Mouse (Mus musculus): Measurements from ENCODE around the gene Wdr75. TPM values are rescaled to one million over a fixed set of nuclear protein-coding genes. Genes with fewer than 3 reads are reported as not detected.

Gene Wdr75
- polyA plus RNA-seq, 1 experiment from 2014 or later, result 31.9 TPM

GRCm38 (mm10) chr1:45780606-45781288 is 14.2 kb upstream of the Wdr75 start:
- 58% methylated on average over 4 of the region's 4 CpGs for WGBS
- Histone ChIP-seq H3K4me3 (no peak overlapping the region), H3K27ac (no peak overlapping the region), H3K27me3 (no peaks in the 10 kb centered on the region), H3K9ac (no peak overlapping the region), H3K4me2 (no peak overlapping the region), H3K4me1 (replicated peaks) (no peaks in the 10 kb centered on the region), H3K9me3 (replicated peaks) (no peaks in the 10 kb centered on the region), H3K36me3 (no peaks in the 10 kb centered on the region)
- no peak for ATAC-seq (replicated peaks; ENCODE audit: insufficient number of reproducible peaks, insufficient read depth, low FRiP score, low read depth)

GRCm38 (mm10) chr1:45816889-45817288 is 21.9 kb downstream of the Wdr75 start:
- peaks cover 79% of the 10 kb centered on the region for H3K36me3 ChIP-seq
- no peak for ATAC-seq (replicated peaks; ENCODE audit: insufficient number of reproducible peaks, insufficient read depth, low FRiP score, low read depth)
- 23% methylated on average over 1 of the region's 1 CpGs for WGBS

GRCm38 (mm10) chr1:45818564-45818963 is 23.6 kb downstream of the Wdr75 start:
- no peaks in the 10 kb centered on the region for H3K4me1 ChIP-seq (replicated peaks)
- H3K27me3 ChIP-seq, result no peaks in the 10 kb centered on the region
- no peak overlapping the region for H3K4me2 ChIP-seq
- no peak for ATAC-seq (replicated peaks; ENCODE audit: insufficient number of reproducible peaks, insufficient read depth, low FRiP score, low read depth)
- WGBS, result 90% methylated on average over 9 of the region's 9 CpGs
- peaks cover 79% of the 10 kb centered on the region for H3K36me3 ChIP-seq
- no peak overlapping the region for H3K4me3 ChIP-seq
- H3K9me3 ChIP-seq (replicated peaks), result no peaks in the 10 kb centered on the region
- H3K27ac ChIP-seq, result no peak overlapping the region
- H3K9ac ChIP-seq, result no peak overlapping the region

More at GRCm38 (mm10) chr1:45816889-45817288, 21.9 kb downstream of the Wdr75 start:
- H3K27ac ChIP-seq, result no peak overlapping the region
- H3K9ac ChIP-seq, result no peak overlapping the region
- no peak overlapping the region for H3K4me3 ChIP-seq
- H3K27me3 ChIP-seq, result no peaks in the 10 kb centered on the region
- H3K9me3 ChIP-seq (replicated peaks), result no peaks in the 10 kb centered on the region
- H3K4me1 ChIP-seq (replicated peaks), result no peaks in the 10 kb centered on the region
- H3K4me2 ChIP-seq, result no peak overlapping the region

GRCm38 (mm10) chr1:45824441-45824840 is 29.5 kb downstream of the Wdr75 start:
- ATAC-seq (replicated peaks; ENCODE audit: insufficient number of reproducible peaks, insufficient read depth, low FRiP score, low read depth), result no peak
- no peaks in the 10 kb centered on the region for H3K4me1 ChIP-seq (replicated peaks)
- WGBS, result 83% methylated on average over 1 of the region's 1 CpGs
- no peak overlapping the region for H3K4me2 ChIP-seq
- H3K9ac ChIP-seq, result no peak overlapping the region
- no peak overlapping the region for H3K27ac ChIP-seq
- peaks cover 40% of the 10 kb centered on the region for H3K36me3 ChIP-seq
- H3K9me3 ChIP-seq (replicated peaks), result no peaks in the 10 kb centered on the region
- no peaks in the 10 kb centered on the region for H3K27me3 ChIP-seq
- no peak overlapping the region for H3K4me3 ChIP-seq

GRCm38 (mm10) chr1:45825140-45825539 is 30.2 kb downstream of the Wdr75 start:
- 49% methylated on average over 5 of the region's 5 CpGs for WGBS
- Histone ChIP-seq H3K4me3 (no peak overlapping the region), H3K27me3 (no peaks in the 10 kb centered on the region), H3K9ac (no peak overlapping the region), H3K27ac (no peak overlapping the region), H3K36me3 (peaks cover 36% of the 10 kb centered on the region), H3K4me2 (no peak overlapping the region), H3K9me3 (replicated peaks) (no peaks in the 10 kb centered on the region), H3K4me1 (replicated peaks) (no peaks in the 10 kb centered on the region)
- ATAC-seq (replicated peaks; ENCODE audit: insufficient number of reproducible peaks, insufficient read depth, low FRiP score, low read depth), result peak; percentile 55; the same call in 1 of the 2 replicates

- H3K4me3 ChIP-seq, result no peak overlapping the region
- no peak overlapping the region for H3K27ac ChIP-seq
- no peak overlapping the region for H3K4me2 ChIP-seq
- no peaks in the 10 kb centered on the region for H3K9me3 ChIP-seq (replicated peaks)
- H3K4me1 ChIP-seq (replicated peaks), result no peaks in the 10 kb centered on the region
- 89% methylated on average over 3 of the region's 3 CpGs for WGBS
- H3K9ac ChIP-seq, result no peak overlapping the region
- no peak for ATAC-seq (replicated peaks; ENCODE audit: insufficient number of reproducible peaks, insufficient read depth, low FRiP score, low read depth)
- H3K36me3 ChIP-seq, result peaks cover 31% of the 10 kb centered on the region
- H3K27me3 ChIP-seq, result no peaks in the 10 kb centered on the region
These were observed 30.7 kb downstream of the Wdr75 start for GRCm38 (mm10) chr1:45825630-45826029.

GRCm38 (mm10) chr1:45826148-45826547 is 31.2 kb downstream of the Wdr75 start:
- H3K36me3 ChIP-seq, result peaks cover 28% of the 10 kb centered on the region
- no peaks in the 10 kb centered on the region for H3K4me1 ChIP-seq (replicated peaks)
- no peak overlapping the region for H3K4me3 ChIP-seq
- no peak overlapping the region for H3K27ac ChIP-seq
- no peak overlapping the region for H3K4me2 ChIP-seq
- H3K9me3 ChIP-seq (replicated peaks), result no peaks in the 10 kb centered on the region
- ATAC-seq (replicated peaks; ENCODE audit: insufficient number of reproducible peaks, insufficient read depth, low FRiP score, low read depth), result no peak
- no peaks in the 10 kb centered on the region for H3K27me3 ChIP-seq
- H3K9ac ChIP-seq, result no peak overlapping the region
- 85% methylated on average over 2 of the region's 2 CpGs for WGBS

- Histone ChIP-seq H3K4me2 (no peak overlapping the region), H3K27me3 (no peaks in the 10 kb centered on the region), H3K4me3 (no peak overlapping the region), H3K36me3 (peaks cover 22% of the 10 kb centered on the region), H3K27ac (no peak overlapping the region), H3K4me1 (replicated peaks) (no peaks in the 10 kb centered on the region), H3K9me3 (replicated peaks) (no peaks in the 10 kb centered on the region), H3K9ac (no peak overlapping the region)
- 85% methylated on average over 2 of the region's 2 CpGs for WGBS
- no peak for ATAC-seq (replicated peaks; ENCODE audit: insufficient number of reproducible peaks, insufficient read depth, low FRiP score, low read depth)
These were observed 31.8 kb downstream of the Wdr75 start for GRCm38 (mm10) chr1:45826796-45827195.

GRCm38 (mm10) chr1:45830453-45831206 is 35.7 kb downstream of the Wdr75 start:
- Histone ChIP-seq H3K27ac (no peak overlapping the region), H3K4me2 (no peak overlapping the region), H3K36me3 (no peaks in the 10 kb centered on the region), H3K9ac (no peak overlapping the region), H3K27me3 (no peaks in the 10 kb centered on the region), H3K4me3 (no peak overlapping the region), H3K9me3 (replicated peaks) (no peaks in the 10 kb centered on the region), H3K4me1 (replicated peaks) (no peaks in the 10 kb centered on the region)
- WGBS, result 81% methylated on average over 8 of the region's 8 CpGs
- ATAC-seq (replicated peaks; ENCODE audit: insufficient number of reproducible peaks, insufficient read depth, low FRiP score, low read depth), result no peak

- Histone ChIP-seq H3K27ac (no peak overlapping the region), H3K36me3 (no peaks in the 10 kb centered on the region), H3K9me3 (replicated peaks) (no peaks in the 10 kb centered on the region), H3K4me2 (no peak overlapping the region), H3K4me3 (no peak overlapping the region), H3K4me1 (replicated peaks) (peaks cover 9% of the 10 kb centered on the region), H3K9ac (no peak overlapping the region), H3K27me3 (no peaks in the 10 kb centered on the region)
- 65% methylated on average over 4 of the region's 4 CpGs for WGBS
- ATAC-seq (replicated peaks; ENCODE audit: insufficient number of reproducible peaks, insufficient read depth, low FRiP score, low read depth), result no peak
These were observed 40.5 kb downstream of the Wdr75 start for GRCm38 (mm10) chr1:45835362-45836063.

- Histone ChIP-seq H3K36me3 (no peaks in the 10 kb centered on the region), H3K4me1 (replicated peaks) (peaks cover 9% of the 10 kb centered on the region), H3K9ac (no peak overlapping the region), H3K4me3 (no peak overlapping the region), H3K4me2 (no peak overlapping the region), H3K27me3 (no peaks in the 10 kb centered on the region), H3K27ac (peak overlapping the region; percentile 49), H3K9me3 (replicated peaks) (no peaks in the 10 kb centered on the region)
- peak; percentile 87 for ATAC-seq (replicated peaks; ENCODE audit: insufficient number of reproducible peaks, insufficient read depth, low FRiP score, low read depth)
- WGBS, result 26% methylated on average over 4 of the region's 4 CpGs
These were observed 42.8 kb downstream of the Wdr75 start for GRCm38 (mm10) chr1:45837736-45838135.

Data from heart, embryonic 15.5 days (tissue).